Mouse (Mus musculus) ES-CJ7 (cell line): ENCODE measurements at regions not wholly inside any gene's neighbourhood (a gene's known extent, or its start where the extent isn't known, plus 50 kb on each side); places are given as distances from the start of the nearest gene placed in this dataset.
A peak's percentile ranks its signal among the peaks of the same experiment; 100 is the strongest.
"Not testable (repeated sequence)": the region's sequence is repeated elsewhere in the genome, so short reads cannot be mapped to it uniquely, and the experiment has no call there.

ENCODE experiments used
- DNase-seq: peaks from one replicate; pipeline ENCODE4 v3.0.0; 2011; ENCODE audit warnings: low read depth, low spot score

DNA sequence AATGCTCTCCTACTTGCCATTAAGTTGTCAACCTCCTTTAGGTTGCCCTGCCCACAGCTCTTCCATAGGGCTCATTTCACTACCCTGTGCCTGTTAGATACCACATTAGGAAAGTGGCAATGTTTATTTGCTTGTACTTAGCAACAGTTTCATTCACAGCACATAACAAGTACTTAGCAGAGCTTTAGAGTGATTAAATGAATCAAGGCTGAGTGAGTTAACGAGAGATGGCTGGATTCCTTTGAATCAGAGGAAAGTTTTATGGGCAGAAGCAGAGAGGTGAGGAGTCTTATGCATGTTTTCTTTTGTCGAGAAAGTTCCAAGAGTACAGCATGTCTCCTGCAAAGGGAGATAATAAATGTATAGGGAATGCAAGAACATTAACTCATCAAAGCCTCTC is 60.5 kb downstream of the Ptgs2 start:
- DNase-seq = no peak

- DNase-seq = peak; percentile 16
Measured at GRCm38 (mm10) chr1:150164890-150165596, 65.2 kb downstream of the Ptgs2 start.

DNA sequence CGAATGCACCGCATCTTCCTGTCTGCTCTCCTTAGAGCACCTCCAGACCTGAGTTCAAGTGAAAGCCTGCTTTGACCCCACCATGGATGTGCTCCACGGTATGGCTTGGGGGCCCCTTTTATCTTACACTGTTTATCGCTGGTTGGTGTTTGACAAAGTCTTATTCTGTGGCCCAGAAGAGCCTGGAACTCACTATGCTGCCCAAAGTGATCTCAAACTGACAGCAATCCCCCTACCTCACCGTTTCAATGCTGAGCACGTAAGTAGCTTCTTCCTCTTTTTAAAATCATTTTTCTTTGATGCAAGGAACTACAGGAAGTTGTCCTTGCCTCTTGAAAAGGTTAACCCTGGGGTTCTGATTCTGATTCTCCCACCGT is 65.8 kb downstream of the Ptgs2 start:
- DNase-seq = no peak

DNA sequence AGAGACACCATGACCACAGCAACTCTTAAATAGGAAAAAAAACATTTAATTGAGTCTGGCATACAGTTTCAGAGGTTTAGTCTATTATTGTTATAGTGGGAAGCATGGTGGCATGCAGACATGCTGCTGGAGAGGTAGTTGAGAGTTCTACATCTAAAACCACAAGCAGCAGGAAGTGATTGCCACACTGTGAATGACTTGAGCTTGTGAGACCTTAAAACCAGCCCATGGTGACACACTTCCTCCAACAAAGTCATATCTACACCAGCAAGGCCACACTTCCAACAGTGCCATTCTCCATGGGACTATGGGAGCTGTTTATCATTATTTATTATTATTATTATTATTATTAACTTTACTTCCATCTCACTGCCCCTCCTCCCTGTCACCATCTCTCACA is 67.3 kb downstream of the Ptgs2 start:
- DNase-seq = no peak

GRCm38 (mm10) chr1:150174204-150174603 is 74.4 kb downstream of the Ptgs2 start:
- DNase-seq = no peak

DNA sequence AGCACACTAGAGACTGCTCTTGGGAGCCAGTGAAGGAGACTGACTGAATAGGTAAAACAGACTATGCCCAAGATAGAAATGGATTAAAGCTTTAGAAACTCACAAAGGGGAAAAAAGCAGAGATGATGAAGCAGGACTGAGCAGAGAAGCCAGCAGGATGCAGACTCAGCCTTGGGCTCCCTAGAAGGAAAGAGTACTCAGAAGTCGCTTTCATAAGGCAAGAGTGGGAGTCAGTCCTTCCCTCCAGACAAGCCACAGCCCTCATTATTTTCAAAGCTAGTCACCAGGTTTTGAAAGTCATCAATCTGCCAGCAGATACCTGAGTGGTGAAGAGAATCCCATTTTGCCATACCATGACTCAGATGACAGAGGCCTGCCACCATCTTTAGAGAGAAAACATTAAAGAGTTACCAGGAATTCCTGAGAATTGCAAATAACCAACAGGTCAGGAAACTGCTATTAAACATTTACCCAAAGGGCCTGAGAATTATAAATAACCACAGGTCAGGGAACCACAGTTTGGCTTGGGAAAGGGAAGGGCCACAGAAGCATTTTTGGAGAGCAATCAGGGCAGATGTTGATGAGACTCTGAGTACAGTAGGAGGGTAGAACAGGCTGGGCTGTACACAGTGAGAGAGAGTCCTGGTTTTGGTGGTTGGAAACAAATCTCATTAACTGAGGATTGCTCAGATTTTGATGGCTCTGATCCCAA is 77.4 kb downstream of the Ptgs2 start:
- no peak for DNase-seq

- no peak for DNase-seq
Measured at GRCm38 (mm10) chr1:150202022-150202421, 102.2 kb downstream of the Ptgs2 start.

DNA sequence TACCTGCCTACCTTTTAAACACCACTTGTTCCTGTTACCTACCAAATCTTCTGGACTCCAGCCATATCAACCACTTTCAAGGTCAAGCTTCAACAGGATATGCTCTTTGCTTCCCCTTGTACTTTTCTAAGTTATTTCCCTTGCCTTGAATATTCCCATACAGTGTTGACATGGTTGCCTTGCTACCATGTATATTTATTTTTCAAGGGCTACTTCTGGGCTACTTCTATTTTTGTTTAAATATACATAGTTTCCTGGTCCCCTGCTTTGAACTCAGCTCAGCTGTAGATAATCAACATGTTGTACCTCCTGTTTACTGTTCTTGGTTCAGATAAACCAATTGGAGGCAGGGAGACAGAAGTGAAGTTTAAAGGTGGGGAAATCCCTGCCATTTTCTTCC is 106.8 kb upstream of the Pdc start:
- no peak for DNase-seq

DNA sequence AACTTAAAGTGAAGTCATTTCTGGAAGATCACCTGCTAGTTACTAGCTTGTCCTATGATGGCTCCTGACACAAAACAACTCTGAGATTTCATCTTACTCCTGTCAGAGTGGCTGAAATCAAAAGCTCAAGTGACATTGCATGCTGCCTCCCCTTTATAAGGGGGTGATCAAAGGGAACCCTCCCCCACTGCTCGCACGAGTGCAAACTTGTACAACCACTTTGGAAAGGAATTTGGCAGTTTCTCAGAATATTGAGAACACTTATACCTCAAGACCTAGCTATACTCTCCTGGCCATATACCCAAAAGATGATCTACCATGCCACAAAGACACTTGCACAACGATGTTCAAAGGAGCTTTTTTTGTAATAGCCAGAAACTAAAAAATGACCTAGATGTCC is 102.5 kb upstream of the Pdc start:
- no peak for DNase-seq

GRCm38 (mm10) chr1:150218802-150219201 is 100.4 kb upstream of the Pdc start:
- DNase-seq = no peak

DNA sequence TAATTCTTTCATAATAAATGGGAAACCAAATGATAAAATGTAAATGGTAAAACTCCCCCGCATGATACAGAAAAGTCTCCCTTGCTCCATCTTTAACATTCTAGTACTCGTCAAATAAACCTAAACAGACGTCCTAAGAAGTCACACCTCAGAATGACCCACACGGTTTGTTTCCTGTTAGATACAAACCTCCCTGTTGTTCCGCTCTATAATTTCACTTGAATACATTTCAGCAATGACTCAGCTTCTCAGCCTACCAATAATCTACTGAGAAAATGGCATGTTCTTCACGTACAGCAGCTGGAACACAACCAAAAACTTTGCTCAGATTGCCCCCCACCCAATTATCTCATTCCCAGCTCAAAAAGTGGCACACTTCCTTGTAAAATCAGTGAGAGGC is 93.7 kb upstream of the Pdc start:
- DNase-seq = no peak

DNA sequence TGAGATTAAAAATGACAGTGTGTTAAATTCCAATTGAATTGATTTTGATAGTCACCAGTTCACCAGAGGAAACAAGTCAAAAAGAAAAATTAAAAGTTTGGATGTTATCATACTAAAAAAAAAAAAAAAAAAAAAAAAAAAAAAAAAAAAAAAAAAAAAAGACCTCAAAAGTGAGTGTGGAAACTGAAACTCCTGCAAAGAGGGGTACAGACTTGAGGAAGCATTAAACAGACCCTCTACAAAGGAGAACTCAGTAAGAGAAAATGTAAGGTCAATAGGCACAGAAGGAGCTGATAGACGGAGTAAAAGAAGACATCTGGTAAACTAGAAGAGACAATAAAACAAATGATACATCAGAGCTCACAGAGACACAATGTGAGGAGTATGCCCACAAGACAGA is 79.7 kb upstream of the Pdc start:
- DNase-seq = not testable (repeated sequence)

- DNase-seq = no peak
Measured at GRCm38 (mm10) chr1:150240110-150240509, 79.1 kb upstream of the Pdc start.

- no peak for DNase-seq
Measured at GRCm38 (mm10) chr1:150241153-150241552, 78.1 kb upstream of the Pdc start.

DNA sequence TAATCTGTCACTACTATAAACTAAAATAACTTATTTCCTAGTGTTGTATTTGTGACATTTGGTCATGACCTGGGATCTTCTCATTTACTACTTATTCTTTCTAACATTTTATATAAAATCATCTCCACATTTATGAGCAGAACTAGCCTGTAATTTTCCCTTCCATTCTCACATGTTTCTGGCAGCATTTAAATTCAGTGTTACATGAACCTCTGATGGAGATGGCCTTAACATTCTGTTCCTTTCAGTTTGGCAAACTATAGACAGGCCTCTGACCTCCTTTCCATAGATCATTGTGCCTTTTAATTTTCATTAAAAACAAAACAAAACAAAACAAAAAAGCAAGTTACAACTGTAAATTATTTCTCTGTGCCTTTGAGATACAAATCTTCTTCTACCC is 77.1 kb upstream of the Pdc start:
- DNase-seq = no peak

- no peak for DNase-seq
Measured at GRCm38 (mm10) chr1:150244916-150245315, 74.3 kb upstream of the Pdc start.

- no peak for DNase-seq
Measured at GRCm38 (mm10) chr1:150251422-150251821, 67.8 kb upstream of the Pdc start.

GRCm38 (mm10) chr1:150251876-150252275 is 67.3 kb upstream of the Pdc start:
- DNase-seq = no peak

DNA sequence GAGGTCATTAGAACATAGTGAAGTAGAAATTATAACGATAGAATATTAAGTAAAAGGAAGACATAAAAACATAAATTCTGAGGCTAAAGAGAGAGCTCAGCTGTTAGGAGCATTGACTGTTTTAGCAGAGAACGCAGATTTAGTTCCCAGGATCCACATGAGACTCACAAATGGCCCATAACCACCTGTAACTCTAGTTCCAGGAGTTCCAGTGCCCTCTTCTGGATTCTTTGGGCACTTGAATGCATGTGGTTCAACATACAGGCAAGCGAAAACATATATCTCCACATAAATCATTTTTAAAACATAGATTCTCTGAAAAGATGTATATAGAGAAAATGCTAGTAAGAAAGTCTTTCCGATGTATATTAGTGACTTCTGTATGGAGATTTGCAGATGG is 61.6 kb upstream of the Pdc start:
- DNase-seq = peak; percentile 25

GRCm38 (mm10) chr1:150260355-150260754 is 58.9 kb upstream of the Pdc start:
- no peak for DNase-seq

GRCm38 (mm10) chr1:150266502-150266901 is 52.7 kb upstream of the Pdc start:
- DNase-seq = peak; percentile 71

GRCm38 (mm10) chr1:150267003-150267402 is 52.2 kb upstream of the Pdc start:
- no peak for DNase-seq
